Mouse (Mus musculus): ENCODE results near the gene Wfdc17.

- no peak for TF ChIP-seq POLR2A (IDR thresholded peaks at IDR 0.05; ENCODE audit: insufficient read depth, low read length)
- TF ChIP-seq CTCF (IDR thresholded peaks at IDR 0.05; ENCODE audit: low read depth, low read length) = no peak
Observed at GRCm38 (mm10) chr11:83708715-83709114, 4.9 kb downstream of the Wfdc17 start, which contains the start of gene Wfdc18.

Measured in ES-Bruce4 (cell line).